Mouse (Mus musculus): ENCODE data around the gene Tmem223. TPM values are rescaled to one million over a fixed set of nuclear protein-coding genes. Genes with fewer than 3 reads are reported as not detected.

Tmem223 gene
- polyA plus RNA-seq (2014; fragmentation: Illumina TruSeq; extraction: RNeasy Lipid Tissue Mini Kit (QIAGEN cat#74804); ENCODE audit: low read depth, low replicate concordance) = 77.8 TPM

GRCm38 (mm10) chr19:8770567-8771270 lies at the start of gene Tmem223:
Tmem223 (plus strand) TSS chr19:8770996.

GRCm38 (mm10) chr19:8722907-8723573 lies 47.8 kb upstream of the Tmem223 start, which contains the start of gene Slc3a2:
Slc3a2 (minus strand) TSS chr19:8723369.

GRCm38 (mm10) chr19:8735389-8736159 lies 35.2 kb upstream of the Tmem223 start, which contains the start of gene Wdr74:
Wdr74 (plus strand) TSS chr19:8735827.

GRCm38 (mm10) chr19:8740603-8741002 lies 30.2 kb upstream of the Tmem223 start, which contains the start of gene 1700092M07Rik:
1700092M07Rik (plus strand) TSS chr19:8740718.

GRCm38 (mm10) chr19:8741243-8741869 lies 29.4 kb upstream of the Tmem223 start, which contains the start of gene Stx5a:
Stx5a (plus strand) TSS chr19:8741413.

GRCm38 (mm10) chr19:8756635-8757387 lies 14.0 kb upstream of the Tmem223 start, which contains the start of gene Nxf1:
Nxf1 (plus strand) TSS chr19:8757073.

GRCm38 (mm10) chr19:8774086-8774835 lies 3.5 kb downstream of the Tmem223 start, which contains the start of gene Tmem179b:
Tmem179b (minus strand) TSS chr19:8774467.

GRCm38 (mm10) chr19:8786008-8786781 lies 15.4 kb downstream of the Tmem223 start, which contains the start of gene Taf6l:
Taf6l (minus strand) TSS chr19:8786417.

GRCm38 (mm10) chr19:8798264-8798946 lies 27.6 kb downstream of the Tmem223 start, which contains the start of gene Polr2g:
Polr2g (minus strand) TSS chr19:8798577.

GRCm38 (mm10) chr19:8802130-8802821 lies 31.5 kb downstream of the Tmem223 start, which contains the start of gene Zbtb3:
Zbtb3 (plus strand) TSS chr19:8802555.

GRCm38 (mm10) chr19:8818801-8819595 lies 48.2 kb downstream of the Tmem223 start, which contains the start of gene Ttc9c:
Ttc9c (minus strand) TSS chr19:8819333.

GRCm38 (mm10) chr19:8819596-8820423 lies 49.0 kb downstream of the Tmem223 start, which contains the start of gene Hnrnpul2:
Hnrnpul2 (plus strand) TSS chr19:8820010.

